Mouse (Mus musculus): ENCODE data around the gene Itpk1.

Gene Itpk1

DNA sequence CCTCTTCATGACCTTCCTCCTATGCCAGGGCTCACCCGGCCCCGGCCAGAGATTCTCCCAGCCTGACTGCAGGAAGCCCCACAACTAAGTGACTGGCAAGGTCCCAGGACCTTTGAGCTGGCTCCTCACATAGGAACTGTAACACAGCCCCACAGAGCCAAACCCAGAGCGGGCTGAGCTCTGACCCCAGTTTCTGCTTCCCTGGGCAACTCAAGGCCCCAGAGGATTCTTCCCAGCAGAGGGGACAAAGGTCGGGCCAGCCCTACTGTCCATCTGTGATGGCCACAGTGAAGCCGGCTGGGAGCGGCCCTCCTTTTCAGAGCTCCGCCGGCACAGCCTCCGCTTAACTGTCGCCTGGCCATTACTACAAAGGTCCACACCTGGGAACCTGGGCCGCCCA is 13.6 kb downstream of the Itpk1 start:
- DNase-seq (ENCODE audit: extremely low read depth, low read depth): no peak

- DNase-seq (ENCODE audit: extremely low read depth, low read depth): no peak
These were observed 14.8 kb downstream of the Itpk1 start for GRCm38 (mm10) chr12:102689773-102690563.

DNA sequence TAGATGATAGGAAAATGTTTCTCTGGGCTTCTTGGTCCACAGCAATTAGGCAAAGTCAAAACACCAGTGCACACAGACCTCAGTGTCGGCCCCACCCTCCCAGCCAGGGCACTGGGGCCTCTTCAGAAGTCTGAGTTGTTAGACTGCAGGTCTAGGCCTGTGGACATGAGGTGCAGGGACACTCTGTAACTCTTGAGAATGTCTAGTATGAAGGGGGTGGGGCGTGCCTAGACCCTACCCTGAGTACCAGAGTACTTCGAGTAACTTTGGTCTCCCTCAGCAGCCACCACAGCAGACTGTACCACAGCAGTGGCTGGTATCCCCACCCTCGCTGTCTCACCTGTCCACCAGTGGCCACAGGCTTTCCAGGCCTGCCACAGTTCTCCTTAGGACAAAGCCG is 18.4 kb downstream of the Itpk1 start:
- DNase-seq (ENCODE audit: extremely low read depth, low read depth): no peak

GRCm38 (mm10) chr12:102685523-102685931 is 19.2 kb downstream of the Itpk1 start:
- no peak for DNase-seq (ENCODE audit: extremely low read depth, low read depth)

- DNase-seq (ENCODE audit: extremely low read depth, low read depth): no peak
These were observed 19.9 kb downstream of the Itpk1 start for GRCm38 (mm10) chr12:102684720-102685386.

- DNase-seq (ENCODE audit: extremely low read depth, low read depth): no peak
These were observed 20.8 kb downstream of the Itpk1 start for GRCm38 (mm10) chr12:102683979-102684378.

DNA sequence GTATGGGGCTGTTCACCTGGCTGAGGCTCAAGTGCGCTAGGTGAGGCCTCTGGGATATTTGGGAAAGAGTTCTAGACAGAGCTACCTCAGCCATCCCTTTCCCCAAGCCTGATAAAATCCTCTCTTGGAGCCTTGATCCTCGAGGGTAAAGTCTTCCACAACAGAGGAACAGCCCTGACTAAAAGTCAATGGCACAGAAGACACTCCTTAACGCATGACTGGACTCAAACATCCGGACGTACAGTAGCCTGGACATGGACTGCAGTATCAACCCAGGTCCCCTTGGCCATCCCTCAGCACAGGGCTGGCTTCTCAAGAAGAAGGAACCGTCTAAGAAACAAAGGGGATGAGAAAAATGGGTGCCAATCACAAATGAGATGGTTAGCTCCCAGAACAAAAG is 21.3 kb downstream of the Itpk1 start:
- no peak for DNase-seq (ENCODE audit: extremely low read depth, low read depth)

- no peak for DNase-seq (ENCODE audit: extremely low read depth, low read depth)
These were observed 21.9 kb downstream of the Itpk1 start for GRCm38 (mm10) chr12:102682722-102683299.

DNA sequence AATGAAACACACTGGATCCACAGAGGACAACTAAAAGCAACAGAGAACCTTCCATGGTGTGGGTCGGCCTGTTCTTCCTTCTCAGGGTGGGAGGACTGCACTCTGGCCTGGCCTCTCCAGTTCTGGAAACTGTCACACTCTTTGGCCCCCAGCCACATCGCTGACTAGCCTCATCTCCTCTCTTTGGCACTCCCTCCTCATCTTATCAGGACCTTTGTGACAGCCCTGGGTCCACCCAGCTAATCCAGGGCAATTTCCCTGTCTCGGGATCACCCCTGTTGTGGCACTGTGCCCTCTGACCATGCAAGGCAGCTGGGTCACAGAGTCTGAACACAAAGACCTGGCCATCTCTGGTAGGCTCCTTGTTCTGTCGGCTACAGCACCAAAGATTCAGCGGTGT is 22.6 kb downstream of the Itpk1 start:
- no peak for DNase-seq (ENCODE audit: extremely low read depth, low read depth)

DNA sequence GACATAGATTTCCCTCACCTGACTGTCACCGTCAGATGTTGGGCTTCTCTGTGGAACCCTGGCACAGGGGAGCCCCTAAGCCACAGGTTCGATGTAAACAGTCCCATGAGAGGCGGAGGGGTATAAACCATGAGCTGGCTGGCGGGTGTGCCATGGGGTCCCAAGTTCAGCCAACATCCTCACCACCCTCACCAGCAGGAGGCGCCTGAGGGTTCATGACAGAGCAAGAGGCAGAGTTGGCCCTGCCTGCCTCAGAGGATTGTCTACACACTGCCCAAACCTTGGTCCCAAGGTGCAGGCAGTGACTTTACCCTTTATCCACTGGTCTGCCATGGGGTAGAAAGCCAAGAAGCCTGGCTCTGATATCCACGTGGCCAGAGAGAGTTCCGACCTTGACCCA is 23.1 kb downstream of the Itpk1 start:
- DNase-seq (ENCODE audit: extremely low read depth, low read depth): no peak

- no peak for DNase-seq (ENCODE audit: extremely low read depth, low read depth)
These were observed 25.9 kb downstream of the Itpk1 start for GRCm38 (mm10) chr12:102678820-102679219.

DNA sequence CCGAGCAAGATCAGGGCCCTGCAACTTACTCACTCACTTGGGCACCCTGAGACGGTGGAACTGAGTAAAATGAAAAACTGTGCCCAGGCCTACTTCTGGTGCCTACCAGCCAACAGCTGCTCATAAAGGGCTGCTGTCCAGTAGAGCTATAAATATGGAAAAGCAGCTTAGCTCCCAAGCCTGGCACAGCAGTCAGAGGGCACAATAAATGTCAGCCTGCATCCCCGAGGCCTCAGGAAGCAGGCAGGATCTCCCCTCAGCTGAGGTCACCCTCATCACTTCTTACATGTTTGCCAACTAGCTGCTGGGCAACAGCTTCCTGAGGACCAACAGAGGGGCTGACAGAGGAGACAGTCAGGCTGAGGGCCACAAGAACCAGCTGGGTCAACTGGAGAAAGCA is 27.6 kb downstream of the Itpk1 start:
- no peak for DNase-seq (ENCODE audit: extremely low read depth, low read depth)

- DNase-seq (ENCODE audit: extremely low read depth, low read depth): no peak
These were observed 30.2 kb downstream of the Itpk1 start for GRCm38 (mm10) chr12:102674556-102674955.

- DNase-seq (ENCODE audit: extremely low read depth, low read depth): no peak
These were observed 30.6 kb downstream of the Itpk1 start for GRCm38 (mm10) chr12:102674123-102674522.

DNA sequence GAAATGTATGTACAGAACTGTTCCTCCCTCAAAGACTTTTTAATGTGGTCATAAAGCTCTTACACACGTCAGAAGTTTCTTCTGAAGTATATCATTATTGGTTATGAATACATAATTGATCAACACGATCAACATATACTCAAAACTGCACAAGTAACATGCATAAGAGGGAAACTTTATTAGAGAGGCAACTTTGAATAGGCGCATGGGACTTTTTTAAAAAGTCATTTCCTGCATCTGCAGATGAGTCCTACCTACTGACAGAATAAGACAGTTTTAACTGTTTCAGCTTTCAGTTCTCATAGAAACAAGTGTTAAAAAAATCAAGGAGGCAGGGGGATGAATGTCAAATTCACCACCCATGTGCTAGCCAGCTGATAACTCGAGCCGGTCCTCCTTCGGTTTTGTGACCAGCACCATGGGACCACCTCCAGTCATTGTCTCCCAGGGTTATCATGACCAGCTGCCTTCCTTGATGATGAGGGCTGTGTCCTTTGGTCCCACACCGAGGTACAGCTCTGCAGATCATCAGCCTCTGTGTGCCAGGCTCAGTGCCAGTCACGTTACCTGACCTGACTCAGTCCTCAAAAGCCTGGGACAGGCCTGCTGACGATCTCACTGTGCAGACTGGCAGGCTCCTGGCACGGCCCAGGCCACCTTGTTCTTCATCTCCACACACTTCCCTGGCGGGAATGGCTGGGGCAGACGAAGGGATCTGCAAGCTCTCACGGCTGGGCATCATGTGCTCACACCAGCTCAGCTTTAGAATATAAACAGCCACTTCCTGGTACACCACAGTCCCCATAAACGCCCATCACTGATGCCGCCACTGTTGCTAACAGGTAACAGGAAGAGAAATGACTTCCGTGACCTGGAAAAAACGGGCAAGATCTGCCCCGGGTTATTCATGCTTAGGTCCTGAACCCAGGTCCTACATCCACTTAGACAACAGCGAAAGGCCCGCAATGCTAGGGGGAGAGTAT is 31.6 kb downstream of the Itpk1 start:
- DNase-seq (ENCODE audit: extremely low read depth, low read depth): no peak

DNA sequence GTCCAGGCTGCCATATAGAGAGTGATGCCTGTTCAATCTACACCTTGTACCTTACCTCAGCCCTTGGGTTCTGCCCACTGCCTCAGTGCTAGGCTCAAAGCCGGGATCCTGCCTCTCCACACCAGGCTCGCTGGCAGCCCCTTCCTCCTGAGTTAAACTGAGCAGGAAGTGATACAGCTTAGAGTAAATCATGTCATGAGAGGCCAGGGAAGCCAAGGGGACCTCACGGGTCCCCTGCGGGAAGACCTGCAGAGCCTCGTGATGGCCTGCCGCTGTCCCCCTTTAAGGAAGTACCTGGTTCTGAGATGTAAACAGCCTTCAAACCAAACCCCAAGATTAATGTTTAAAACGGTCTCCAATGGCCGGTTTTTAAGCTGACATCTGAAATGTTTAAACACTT is 32.6 kb downstream of the Itpk1 start:
- no peak for DNase-seq (ENCODE audit: extremely low read depth, low read depth)

- no peak for DNase-seq (ENCODE audit: extremely low read depth, low read depth)
These were observed 33.9 kb downstream of the Itpk1 start for GRCm38 (mm10) chr12:102670848-102671247.

DNA sequence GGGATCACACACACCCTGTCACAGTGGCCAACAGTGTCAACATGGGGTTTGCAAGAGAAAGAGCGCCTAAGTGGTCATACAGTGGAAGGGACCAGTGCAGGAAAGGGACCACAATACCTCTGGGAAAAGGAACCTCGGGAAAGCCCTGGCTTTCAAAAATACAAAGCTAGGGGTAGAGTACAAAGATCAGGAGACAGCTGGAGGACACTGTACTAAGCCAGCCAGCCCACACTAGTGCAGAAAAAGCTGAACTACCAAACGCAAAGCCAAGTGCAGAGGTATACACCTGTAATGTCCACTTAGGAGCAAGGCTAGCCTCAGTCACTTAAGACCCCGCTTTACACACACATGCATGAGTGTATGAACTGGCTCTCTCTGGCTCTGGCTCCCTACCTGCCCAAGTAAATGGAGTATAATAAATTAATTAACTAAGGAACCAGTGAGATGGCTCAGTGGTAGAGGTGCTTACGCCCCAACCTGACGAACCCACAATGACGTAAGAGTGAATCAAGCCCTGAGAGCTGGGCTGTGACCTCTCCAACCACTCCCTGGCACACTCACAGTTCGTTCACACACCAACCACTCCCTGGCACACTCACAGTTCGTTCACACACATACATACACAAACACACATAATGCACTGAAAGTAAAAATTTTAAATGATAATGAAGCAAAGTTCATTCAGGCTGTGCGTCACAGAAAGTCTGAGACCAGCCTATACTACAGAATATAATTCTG is 39.1 kb downstream of the Itpk1 start:
- DNase-seq (ENCODE audit: extremely low read depth, low read depth): no peak

- no peak for DNase-seq (ENCODE audit: extremely low read depth, low read depth)
These were observed 40.7 kb downstream of the Itpk1 start for GRCm38 (mm10) chr12:102664052-102664448.

- DNase-seq (ENCODE audit: extremely low read depth, low read depth): no peak
These were observed 41.2 kb downstream of the Itpk1 start for GRCm38 (mm10) chr12:102663349-102664051.
